Mouse (Mus musculus) stomach, embryonic 15.5 days (tissue): Measurements from ENCODE around the gene Myo9a. TPM values are rescaled to one million over a fixed set of nuclear protein-coding genes. Genes with fewer than 3 reads are reported as not detected.
"Not testable (repeated sequence)": the region's sequence is repeated elsewhere in the genome, so short reads cannot be mapped to it uniquely, and the experiment has no call there.

ENCODE experiments used
- ATAC-seq: fragments of 200-750 bp; cut with Nextera tagmentation; 2 replicates; pipeline ENCODE4 v1.8.0; 2017; ENCODE audit warnings: low read depth, moderate number of reproducible peaks, moderate TSS enrichment; ENCODE audit not compliant: insufficient read depth, low FRiP score
- H3K27ac ChIP-seq: fragments of 300-500 bp; sonication (generic); 2 replicates; pipeline ENCODE4 v1.5.1; 2015; ENCODE audit warnings: mild to moderate bottlenecking, inconsistent platforms
- H3K27me3 ChIP-seq: fragments of 300-500 bp; sonication (generic); replicated peaks from 2 replicates; pipeline ENCODE4 v1.6.1; 2015; ENCODE audit warnings: inconsistent platforms
- H3K36me3 ChIP-seq: fragments of 300-500 bp; sonication (generic); 2 replicates; pipeline ENCODE4 v1.6.1; 2015; ENCODE audit warnings: inconsistent platforms
- H3K4me1 ChIP-seq: fragments of 300-500 bp; sonication (generic); 2 replicates; pipeline ENCODE4 v1.6.1; 2015; ENCODE audit warnings: inconsistent platforms
- H3K4me2 ChIP-seq: fragments of 300-500 bp; sonication (generic); 2 replicates; pipeline ENCODE4 v1.6.1; 2015; ENCODE audit warnings: mild to moderate bottlenecking, inconsistent platforms
- H3K4me3 ChIP-seq: fragments of 300-500 bp; sonication (generic); replicated peaks from 2 replicates; pipeline ENCODE4 v1.5.1; 2015; ENCODE audit warnings: inconsistent platforms
- H3K9ac ChIP-seq: fragments of 300-500 bp; sonication (generic); 2 replicates; pipeline ENCODE4 v1.6.1; 2015; ENCODE audit warnings: inconsistent platforms
- H3K9me3 ChIP-seq: fragments of 300-500 bp; sonication (generic); 2 replicates; pipeline ENCODE4 v1.6.1; 2016; ENCODE audit warnings: inconsistent platforms
- WGBS: fragments of 180-500 bp; shearing (Covaris S2); methylation state at CpG from one replicate; pipeline ENCODE4 v1.1.7; 2015; 5-methylcytosine and 5-hydroxymethylcytosine counted together
- polyA plus RNA-seq: library from polyadenylated mRNA; unstranded; fragments of >200 nt; fragmentation: Nextera tagmentation; extraction: Ambion mirVana; gene quantifications from 2 replicates; pipeline ENCODE4 v1.2.1, GENCODE M21; 2015

Myo9a gene
- polyA plus RNA-seq, 1 experiment from 2014 or later, result 14.1 TPM

GRCm38 (mm10) chr9:59755199-59755598 is 4.5 kb downstream of the Myo9a start:
- H3K9ac ChIP-seq, result no peak overlapping the region
- H3K9me3 ChIP-seq, result no peaks in the 10 kb centered on the region
- no peak for ATAC-seq
- no peaks in the 10 kb centered on the region for H3K4me1 ChIP-seq
- no peak overlapping the region for H3K27ac ChIP-seq
- H3K36me3 ChIP-seq, result no peaks in the 10 kb centered on the region
- H3K4me2 ChIP-seq, result no peak overlapping the region
- no peaks in the 10 kb centered on the region for H3K27me3 ChIP-seq
- WGBS, result 55% methylated on average over 2 of the region's 2 CpGs
- H3K4me3 ChIP-seq, result no peak overlapping the region

DNA sequence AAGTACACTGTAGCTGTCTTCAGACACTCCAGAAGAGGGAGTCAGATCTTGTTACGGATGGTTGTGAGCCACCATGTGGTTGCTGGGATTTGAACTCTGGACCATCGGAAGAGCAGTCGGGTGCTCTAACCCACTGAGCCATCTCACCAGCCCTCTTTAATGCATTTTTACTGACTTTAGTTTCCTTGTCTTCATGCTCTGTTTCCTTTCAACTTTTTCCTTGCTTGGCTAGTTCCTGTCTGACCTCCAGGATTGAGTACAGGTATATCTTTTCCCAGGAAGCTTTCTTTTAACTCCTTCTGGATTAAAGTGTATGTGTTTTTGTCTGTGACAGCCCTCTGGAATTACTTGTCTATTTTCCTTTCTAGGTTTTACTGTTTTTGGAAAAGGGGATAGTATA is 6.3 kb downstream of the Myo9a start:
- H3K36me3 ChIP-seq, H3K27me3 ChIP-seq, ATAC-seq, H3K27ac ChIP-seq, H3K4me2 ChIP-seq, H3K9ac ChIP-seq, H3K4me1 ChIP-seq, H3K9me3 ChIP-seq, H3K4me3 ChIP-seq: not testable (repeated sequence)
- WGBS, result 90% methylated on average over 3 of the region's 3 CpGs

DNA sequence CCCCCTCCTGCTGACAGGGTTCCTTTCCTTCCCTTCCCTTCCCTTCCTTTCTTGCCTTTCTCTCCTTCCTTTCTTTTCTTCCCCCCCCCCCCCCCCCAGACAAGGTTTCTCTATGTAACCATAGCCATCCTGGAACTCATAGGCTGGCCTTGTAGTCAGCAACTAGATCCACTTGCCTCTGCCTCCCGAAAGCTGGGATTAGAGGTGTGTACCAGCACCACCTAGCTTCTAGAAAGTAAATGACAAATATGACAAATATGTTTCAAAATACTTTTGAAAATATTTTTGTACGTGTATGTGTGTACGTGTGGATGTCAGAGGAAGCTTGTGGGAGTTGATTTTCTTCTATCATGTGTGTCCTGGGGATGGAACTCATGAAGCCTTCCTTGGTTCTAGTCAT is 9.8 kb downstream of the Myo9a start:
- ATAC-seq, result no peak
- H3K4me2 ChIP-seq, result no peak overlapping the region
- no peaks in the 10 kb centered on the region for H3K4me1 ChIP-seq
- H3K27ac ChIP-seq, result no peak overlapping the region
- 70% methylated on average over 3 of the region's 3 CpGs for WGBS
- H3K36me3 ChIP-seq, result no peaks in the 10 kb centered on the region
- no peak overlapping the region for H3K4me3 ChIP-seq
- no peak overlapping the region for H3K9ac ChIP-seq
- H3K27me3 ChIP-seq, result no peaks in the 10 kb centered on the region
- H3K9me3 ChIP-seq, result no peaks in the 10 kb centered on the region

DNA sequence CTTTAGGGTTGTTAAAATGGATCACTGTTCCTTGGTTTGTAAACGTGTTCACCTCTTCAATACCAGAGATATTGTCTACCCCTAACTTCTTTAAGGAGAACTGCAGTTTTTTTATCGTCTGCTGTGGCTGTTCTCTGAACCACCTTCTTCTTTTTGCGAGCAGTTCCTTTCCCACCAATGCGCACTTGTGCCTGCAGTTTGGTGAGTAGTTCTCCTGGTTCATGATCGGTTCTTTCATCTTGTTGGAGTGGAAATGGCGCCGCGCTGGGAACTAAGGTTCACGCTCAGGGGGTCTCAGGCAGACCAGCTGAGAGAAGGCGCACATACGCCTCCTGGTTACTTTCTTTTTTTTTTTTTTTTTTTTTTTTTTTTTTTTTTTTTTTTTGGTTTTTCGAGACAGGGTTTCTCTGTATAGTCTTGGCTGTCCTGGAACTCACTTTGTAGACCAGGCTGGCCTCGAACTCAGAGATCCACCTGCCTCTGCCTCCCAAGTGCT is 16.3 kb downstream of the Myo9a start:
- H3K27me3 ChIP-seq, H3K9me3 ChIP-seq, H3K4me3 ChIP-seq, H3K4me2 ChIP-seq, H3K27ac ChIP-seq, ATAC-seq, H3K4me1 ChIP-seq, H3K36me3 ChIP-seq, H3K9ac ChIP-seq: not testable (repeated sequence)
- WGBS, result 90% methylated on average over 12 of the region's 13 CpGs

DNA sequence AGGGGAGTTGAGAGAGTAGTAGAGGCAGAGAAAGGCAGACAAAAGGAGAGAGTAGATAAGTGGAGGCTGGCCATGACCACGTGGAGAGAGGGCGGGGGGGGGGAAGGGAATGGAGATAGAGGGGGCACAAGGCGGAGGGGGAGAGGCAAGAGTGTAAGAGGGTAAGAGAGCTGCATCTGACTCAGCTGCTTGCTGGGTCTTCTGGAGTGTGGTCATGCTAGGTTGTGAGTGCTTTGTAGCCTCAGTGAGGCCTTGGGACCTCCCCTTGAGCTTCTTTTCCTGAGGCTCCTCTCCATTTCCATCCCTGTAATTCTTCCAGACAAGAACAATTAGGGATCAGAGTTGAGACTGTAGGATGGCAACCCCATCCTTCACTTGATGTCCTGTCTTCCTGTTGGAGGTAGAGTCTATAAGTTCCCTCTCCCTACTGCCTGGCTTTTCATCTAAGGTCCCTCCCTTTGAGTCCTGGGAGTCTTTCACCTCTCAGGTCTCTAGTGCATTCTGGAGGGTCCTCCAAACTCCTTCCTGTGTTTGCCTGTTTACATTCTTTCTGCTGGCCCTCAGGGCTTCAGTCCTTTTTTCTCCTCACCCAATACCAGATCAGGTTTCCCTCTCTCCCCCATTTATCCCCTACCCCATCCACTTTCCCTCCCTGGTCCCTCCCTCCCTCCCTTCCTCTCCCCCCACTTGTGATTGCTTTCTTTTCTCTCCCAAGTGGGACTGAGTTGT is 55.5 kb downstream of the Myo9a start:
- not testable (repeated sequence) for ATAC-seq, H3K27ac ChIP-seq, H3K4me1 ChIP-seq, H3K4me2 ChIP-seq, H3K9me3 ChIP-seq, H3K4me3 ChIP-seq, H3K27me3 ChIP-seq, H3K36me3 ChIP-seq, H3K9ac ChIP-seq
- 75% methylated on average over 3 of the region's 3 CpGs for WGBS

DNA sequence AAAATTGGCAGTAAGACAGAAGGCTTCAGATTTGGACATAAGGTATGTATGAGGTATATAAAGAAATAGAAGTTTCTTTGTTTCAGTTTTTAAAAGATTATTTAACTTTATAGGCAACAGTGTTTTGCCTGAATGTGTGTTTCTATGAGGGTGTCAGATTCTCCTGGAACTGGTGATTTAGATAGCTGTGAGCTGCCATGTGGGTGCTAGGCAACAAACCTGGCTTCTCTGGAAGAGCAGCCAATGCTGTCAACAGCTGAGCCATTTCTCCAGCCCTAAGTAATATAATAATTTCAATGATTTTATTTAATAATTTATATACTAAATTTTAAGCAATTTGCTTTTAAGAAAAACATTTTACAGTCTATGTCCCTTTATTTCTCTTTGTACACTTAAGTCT is 133.9 kb downstream of the Myo9a start:
- no peak overlapping the region for H3K4me3 ChIP-seq
- H3K4me2 ChIP-seq, result no peak overlapping the region
- H3K27ac ChIP-seq, result no peak overlapping the region
- H3K9me3 ChIP-seq, result no peaks in the 10 kb centered on the region
- no peaks in the 10 kb centered on the region for H3K36me3 ChIP-seq
- ATAC-seq, result no peak
- no peaks in the 10 kb centered on the region for H3K27me3 ChIP-seq
- H3K4me1 ChIP-seq, result no peaks in the 10 kb centered on the region
- no peak overlapping the region for H3K9ac ChIP-seq

- Histone ChIP-seq H3K27ac (no peak overlapping the region), H3K27me3 (no peaks in the 10 kb centered on the region), H3K4me1 (no peaks in the 10 kb centered on the region), H3K4me3 (no peak overlapping the region), H3K9ac (no peak overlapping the region), H3K4me2 (no peak overlapping the region), H3K36me3 (no peaks in the 10 kb centered on the region), H3K9me3 (no peaks in the 10 kb centered on the region)
- WGBS, result 76% methylated on average over 1 of the region's 1 CpGs
- no peak for ATAC-seq
These were observed 152.7 kb downstream of the Myo9a start for GRCm38 (mm10) chr9:59903382-59903781.

- H3K27ac ChIP-seq, result no peak overlapping the region
- H3K9me3 ChIP-seq, result no peaks in the 10 kb centered on the region
- 88% methylated on average over 1 of the region's 1 CpGs for WGBS
- H3K9ac ChIP-seq, result no peak overlapping the region
- no peak for ATAC-seq
- no peak overlapping the region for H3K4me2 ChIP-seq
- no peaks in the 10 kb centered on the region for H3K4me1 ChIP-seq
- H3K27me3 ChIP-seq, result no peaks in the 10 kb centered on the region
- H3K36me3 ChIP-seq, result no peaks in the 10 kb centered on the region
- H3K4me3 ChIP-seq, result no peak overlapping the region
These were observed 164.1 kb downstream of the Myo9a start for GRCm38 (mm10) chr9:59914761-59915160.

- Histone ChIP-seq H3K4me2 (no peak overlapping the region), H3K4me1 (no peaks in the 10 kb centered on the region), H3K9me3 (no peaks in the 10 kb centered on the region), H3K4me3 (no peak overlapping the region), H3K9ac (no peak overlapping the region), H3K27ac (no peak overlapping the region), H3K27me3 (no peaks in the 10 kb centered on the region), H3K36me3 (no peaks in the 10 kb centered on the region)
- WGBS, result 73% methylated on average over 3 of the region's 3 CpGs
- ATAC-seq, result no peak
These were observed 179.6 kb downstream of the Myo9a start for GRCm38 (mm10) chr9:59930248-59930647.

GRCm38 (mm10) chr9:59935866-59936265 is 185.2 kb downstream of the Myo9a start:
- not testable (repeated sequence) for H3K4me1 ChIP-seq, H3K27ac ChIP-seq, H3K9ac ChIP-seq, ATAC-seq, H3K27me3 ChIP-seq, H3K9me3 ChIP-seq, H3K4me3 ChIP-seq, H3K36me3 ChIP-seq, H3K4me2 ChIP-seq
- WGBS, result 70% methylated on average over 8 of the region's 8 CpGs

- no peak for ATAC-seq
- H3K4me1 ChIP-seq, result 0 out of 2 replicates have a peak, but pooled peaks cover 4% of the 10 kb centered on the region
- H3K27me3 ChIP-seq, result no peaks in the 10 kb centered on the region
- no peak overlapping the region for H3K27ac ChIP-seq
- no peaks in the 10 kb centered on the region for H3K36me3 ChIP-seq
- no peaks in the 10 kb centered on the region for H3K9me3 ChIP-seq
- WGBS, result 84% methylated on average over 8 of the region's 8 CpGs
- H3K4me2 ChIP-seq, result no peak overlapping the region
- no peak overlapping the region for H3K9ac ChIP-seq
- no peak overlapping the region for H3K4me3 ChIP-seq
These were observed 187.8 kb downstream of the Myo9a start for GRCm38 (mm10) chr9:59938529-59938928.

GRCm38 (mm10) chr9:59939691-59940090 is 189.0 kb downstream of the Myo9a start:
- 0 out of 2 replicates have a peak overlapping the region, but pooled peaks have one; percentile 0 for H3K4me2 ChIP-seq
- H3K9me3 ChIP-seq, result no peaks in the 10 kb centered on the region
- no peaks in the 10 kb centered on the region for H3K36me3 ChIP-seq
- H3K9ac ChIP-seq, result no peak overlapping the region
- no peaks in the 10 kb centered on the region for H3K27me3 ChIP-seq
- 0 out of 2 replicates have a peak, but pooled peaks cover 4% of the 10 kb centered on the region for H3K4me1 ChIP-seq
- no peak overlapping the region for H3K27ac ChIP-seq
- peak overlapping the region; percentile 20; the same call in 1 of the 2 replicates for H3K4me3 ChIP-seq
- 53% methylated on average over 2 of the region's 2 CpGs for WGBS
- ATAC-seq, result no peak
